15 mouse cellular contexts compared by ENCODE assay signal in the genomic region with DNA sequence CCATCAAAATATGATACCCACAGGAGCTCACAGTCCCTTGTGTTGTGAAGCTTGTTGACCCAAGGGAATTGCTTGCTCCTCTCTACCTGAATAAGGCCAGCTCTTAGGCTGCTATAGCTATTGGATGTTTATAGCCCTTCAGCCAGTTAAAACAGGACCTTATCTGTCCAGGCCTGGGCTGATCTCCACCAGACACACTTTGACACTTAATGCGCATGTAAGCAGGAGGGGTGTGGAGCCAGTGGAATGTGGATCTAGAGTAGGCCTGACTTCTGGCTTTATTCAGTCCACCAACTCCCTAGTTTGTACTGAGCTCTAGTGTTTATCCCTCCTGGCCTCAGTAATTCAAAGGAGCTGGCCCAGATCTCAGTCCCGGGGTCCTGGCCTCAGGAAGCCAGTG. TPM values are rescaled to one million over a fixed set of nuclear protein-coding genes. Genes with fewer than 3 reads are reported as not detected.
DNase-seq lines count a peak whose midpoint lies in the region; ATAC-seq and TF ChIP-seq lines count a peak whose summit lies in the region.
"Had no signal": no experiment of that assay in that cellular context is flagged by ENCODE, and none has a peak within 500 bp of the region (broad histone marks: within the 10 kb centered on the region; RNA-seq: fewer than 3 reads in every experiment).

No protein-coding gene starts in this region.

- no peak for TF ChIP-seq CTCF in gastrocnemius, adult 2 months (IDR thresholded peaks at IDR 0.05)
- no peak for TF ChIP-seq CTCF in liver, embryonic 14.5 days (IDR thresholded peaks at IDR 0.05; ENCODE audit: low read depth)

- peak; percentile 65 for ATAC-seq in liver, embryonic 14.5 days (ENCODE audit: insufficient read depth)
- no peak for ATAC-seq in forebrain, embryonic 11.5 days (replicated peaks; ENCODE audit: low FRiP score)
- ATAC-seq: forebrain, embryonic 16.5 days had no signal

- intact Hi-C loops in gastrocnemius, adult 2 months (cut with DNase I): no loop called here
- intact Hi-C loops in gastrocnemius, postnatal 36 days (cut with DNase I): no loop called here

- H3K4me1 ChIP-seq in brown adipose tissue, adult 24 weeks (ENCODE audit: control insufficient read depth, insufficient read depth, insufficient read length, low read length): peaks cover 56% of the 10 kb centered on the region
- H3K4me1 ChIP-seq in liver, embryonic 14.5 days (replicated peaks; ENCODE audit: control insufficient read depth in 2 of 2, insufficient read depth in 2 of 2, low read length in 1 of 2): peaks cover 10 to 38% of the 10 kb centered on the region in 2 experiments
- H3K4me1 ChIP-seq in forebrain, embryonic 11.5 days (replicated peaks; ENCODE audit: control insufficient read depth, insufficient read depth, low read length): no peaks in the 10 kb centered on the region

- no peak overlapping the region for H3K9ac ChIP-seq in liver, embryonic 14.5 days (replicated peaks)
- no peak overlapping the region for H3K9ac ChIP-seq in forebrain, embryonic 11.5 days (ENCODE audit: low read length)
- H3K9ac ChIP-seq: limb, embryonic 13.5 days; neural tube, embryonic 13.5 days had no signal

- TF ChIP-seq EP300 in liver, embryonic 14.5 days (IDR thresholded peaks at IDR 0.05; ENCODE audit: low read depth): peak; percentile 31; the same call in 1 of the 2 replicates

- no peak overlapping the region for H3K4me3 ChIP-seq in gastrocnemius, adult 2 months
- H3K4me3 ChIP-seq in brown adipose tissue, adult 24 weeks (ENCODE audit: insufficient read depth, low read depth, low read length): no peak overlapping the region
- H3K4me3 ChIP-seq in liver, embryonic 14.5 days (ENCODE audit: insufficient read depth in 1 of 2, low read depth in 2 of 2, low read length in 2 of 2): no peak overlapping the region
- no peak overlapping the region for H3K4me3 ChIP-seq in forebrain, embryonic 11.5 days (ENCODE audit: low read depth, low read length)
- H3K4me3 ChIP-seq: layer of hippocampus, adult 2 months; limb, embryonic 13.5 days; midbrain, embryonic 10.5 days; neural tube, embryonic 13.5 days had no signal

- WGBS in liver, embryonic 14.5 days (ENCODE audit: insufficient replicate concordance): 25% methylated on average over 2 of the region's 2 CpGs
- 85% methylated on average over 2 of the region's 2 CpGs for WGBS in forebrain, embryonic 11.5 days

- no peaks in the 10 kb centered on the region for H3K9me3 ChIP-seq in liver, embryonic 14.5 days (ENCODE audit: control insufficient read depth, low read length)
- no peaks in the 10 kb centered on the region for H3K9me3 ChIP-seq in forebrain, embryonic 11.5 days (ENCODE audit: control insufficient read depth, low read length)
- H3K9me3 ChIP-seq: G1E; limb, embryonic 13.5 days; midbrain, embryonic 10.5 days; neural tube, embryonic 13.5 days had no signal

- H3K27ac ChIP-seq in gastrocnemius, adult 2 months: peak overlapping the region; percentile 82
- H3K27ac ChIP-seq in brown adipose tissue, adult 24 weeks (replicated peaks; ENCODE audit: low read depth, low read length): peak overlapping the region; percentile 95
- no peak overlapping the region for H3K27ac ChIP-seq in liver, embryonic 14.5 days
- H3K27ac ChIP-seq in forebrain, embryonic 11.5 days (ENCODE audit: low read depth, low read length): no peak overlapping the region
- H3K27ac ChIP-seq: layer of hippocampus, adult 2 months; limb, embryonic 13.5 days; midbrain, embryonic 10.5 days had no signal

- H3K36me3 ChIP-seq in liver, embryonic 14.5 days (replicated peaks; ENCODE audit: control insufficient read depth, insufficient read depth, low read depth): no peaks in the 10 kb centered on the region
- H3K36me3 ChIP-seq in forebrain, embryonic 11.5 days (ENCODE audit: control insufficient read depth, insufficient read depth, low read length): no peaks in the 10 kb centered on the region
- H3K36me3 ChIP-seq: limb, embryonic 13.5 days; neural tube, embryonic 13.5 days had no signal

- H3K4me2 ChIP-seq in liver, embryonic 14.5 days (ENCODE audit: low read depth): no peak overlapping the region
- H3K4me2 ChIP-seq in forebrain, embryonic 11.5 days (ENCODE audit: low read depth, low read length, severe bottlenecking): no peak overlapping the region
- H3K4me2 ChIP-seq: limb, embryonic 13.5 days; neural tube, embryonic 13.5 days had no signal

- DNase-seq in gastrocnemius, adult 2 months: peak; percentile 8
- DNase-seq in gastrocnemius, postnatal 10 days: no peak
- peak; percentile 50 for DNase-seq in heart, postnatal 4 days
- no peak for DNase-seq in liver, embryonic 14.5 days (ENCODE audit: low read depth in 3 of 3, low spot score in 3 of 3)
- DNase-seq in forebrain, embryonic 11.5 days (ENCODE audit: low spot score): no peak
- no peak for DNase-seq in gastrocnemius, postnatal 36 days
- no peak for DNase-seq in spleen, postnatal 14 days (ENCODE audit: low spot score in 2 of 2)
- DNase-seq: right cerebral cortex, postnatal 14 days had no signal

- H3K27me3 ChIP-seq in liver, embryonic 14.5 days (ENCODE audit: control insufficient read depth, insufficient read depth, low read length): no peaks in the 10 kb centered on the region
- no peaks in the 10 kb centered on the region for H3K27me3 ChIP-seq in forebrain, embryonic 11.5 days (ENCODE audit: control insufficient read depth, insufficient read depth, low read length)
- H3K27me3 ChIP-seq: limb, embryonic 13.5 days; neural tube, embryonic 13.5 days had no signal

RNA-seq across cellular contexts. Expression of gene Spred2, which starts 42.1 kb away (rescaled TPM):
- 1 to 10 TPM; 5.6 to 7.8 TPM for total RNA-seq in gastrocnemius, adult 2 months (2021)
- total RNA-seq in gastrocnemius, postnatal 10 days (2021): 10 to 100 TPM; 17.3 to 19.4 TPM
- 8.4 and 10.2 TPM in 2 replicates for polyA plus RNA-seq in brown adipose tissue, adult 24 weeks (2012; ENCODE audit: insufficient read depth, insufficient read length, missing spikeins)
- 10 to 100 TPM; 27.9 to 28.2 TPM for total RNA-seq in heart, postnatal 4 days (2021)
- polyA plus RNA-seq in liver, embryonic 14.5 days (2012; rRNA removed): 3.1 and 3.4 TPM in 2 replicates
- 1.0 and 1.3 TPM in 2 replicates for polyA plus RNA-seq in liver, embryonic 14.5 days (2014; fragmentation: Nextera tagmentation; extraction: Ambion mirVana)
- 7.3 and 7.7 TPM in 2 replicates for polyA plus RNA-seq in forebrain, embryonic 11.5 days (2014; fragmentation: Nextera tagmentation; extraction: Ambion mirVana)
- 1 to 10 TPM; 6.1 to 7.1 TPM for total RNA-seq in gastrocnemius, postnatal 36 days (2021)

Comparison
In these comparisons a context has a peak if more than half of its experiments do, and no peak if none do; other contexts are left out.
1. DNase-seq: peak in gastrocnemius, adult 2 months (single experiment) and heart, postnatal 4 days (single experiment); none in gastrocnemius, postnatal 10 days (single experiment), liver, embryonic 14.5 days (0 of 3), forebrain, embryonic 11.5 days (single experiment), gastrocnemius, postnatal 36 days (0 of 2) and spleen, postnatal 14 days (0 of 2).
2. H3K27ac ChIP-seq: peak in gastrocnemius, adult 2 months (single experiment) and brown adipose tissue, adult 24 weeks (single experiment); none in liver, embryonic 14.5 days (single experiment) and forebrain, embryonic 11.5 days (single experiment).